Mouse (Mus musculus): ENCODE data around the gene Txn1. TPM values are rescaled to one million over a fixed set of nuclear protein-coding genes. Genes with fewer than 3 reads are reported as not detected.
A peak's percentile ranks its signal among the peaks of the same experiment; 100 is the strongest.

Gene Txn1
- polyA plus RNA-seq, 1 experiment, result 145 TPM

GRCm38 (mm10) chr4:57922171-57922570, 34.0 kb downstream of the Txn1 start:
- TF ChIP-seq POLR2A (IDR thresholded peaks at IDR 0.05; ENCODE audit: borderline replicate concordance, extremely low read depth, low read depth, low read length), result no peak
- TF ChIP-seq CTCF (IDR thresholded peaks at IDR 0.05; ENCODE audit: insufficient read depth, low read length), result no peak
- Histone ChIP-seq H3K4me1 (ENCODE audit: control insufficient read depth, insufficient read depth, low read length) (no peaks in the 10 kb centered on the region), H3K4me3 (replicated peaks; ENCODE audit: extremely low read depth, low read depth, low read length) (no peak overlapping the region)
- 48% methylated on average over 5 of the region's 5 CpGs for WGBS
- no peak for DNase-seq

- WGBS, result 93% methylated on average over 1 of the region's 1 CpGs
- Histone ChIP-seq H3K4me1 (ENCODE audit: control insufficient read depth, insufficient read depth, low read length) (no peaks in the 10 kb centered on the region; the same call in 1 of the 2 replicates), H3K4me3 (replicated peaks; ENCODE audit: extremely low read depth, low read depth, low read length) (no peak overlapping the region)
- DNase-seq, result no peak
- TF ChIP-seq CTCF (IDR thresholded peaks at IDR 0.05; ENCODE audit: insufficient read depth, low read length) (no peak), POLR2A (IDR thresholded peaks at IDR 0.05; ENCODE audit: borderline replicate concordance, extremely low read depth, low read depth, low read length) (no peak)
These were observed 35.7 kb downstream of the Txn1 start for GRCm38 (mm10) chr4:57920522-57920921.

DNA sequence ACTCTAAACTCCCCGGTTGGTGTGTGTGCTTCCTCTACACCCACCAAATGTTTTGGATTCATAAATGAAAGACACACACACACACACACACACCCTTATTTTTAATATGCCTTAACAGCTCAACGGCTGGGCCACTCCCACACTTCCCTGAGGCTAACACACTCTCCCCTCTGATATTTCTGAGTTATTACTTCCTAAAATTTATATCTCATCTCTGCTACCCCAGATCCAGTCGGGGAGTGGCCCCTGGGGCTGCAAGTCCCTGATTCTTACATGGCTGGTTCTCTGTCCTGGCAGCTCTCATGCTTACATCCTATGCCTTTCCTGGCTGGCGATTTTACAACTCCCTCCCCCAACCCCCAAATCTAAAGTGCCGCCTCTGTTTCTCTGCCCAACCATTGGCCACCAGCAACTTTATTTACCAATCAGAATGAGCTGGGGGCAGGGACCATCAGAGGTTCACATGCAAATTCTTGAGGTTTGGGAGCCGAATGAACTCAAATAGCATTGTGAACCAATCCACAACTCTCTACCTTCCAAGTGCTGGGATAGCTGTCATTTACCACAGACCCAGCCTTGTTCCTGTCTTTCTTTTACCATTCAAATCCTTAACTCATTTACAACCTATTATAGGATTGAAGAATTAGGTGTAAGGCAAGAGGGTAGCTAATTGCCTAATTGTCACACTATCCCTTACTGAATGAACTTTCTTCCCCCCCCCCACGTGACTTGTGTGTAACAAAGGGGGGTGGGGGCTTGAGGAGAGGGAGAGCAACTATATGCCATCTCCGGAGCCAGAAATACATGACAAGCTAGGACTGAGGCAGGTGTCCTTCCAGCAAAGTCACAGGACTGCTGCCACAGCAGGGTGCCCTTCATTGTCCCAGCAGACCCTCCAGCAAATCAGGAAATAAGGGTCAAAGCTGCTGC, 36.5 kb downstream of the Txn1 start:
- Histone ChIP-seq H3K4me1 (ENCODE audit: control insufficient read depth, insufficient read depth, low read length) (no peaks in the 10 kb centered on the region; the same call in 1 of the 2 replicates), H3K4me3 (replicated peaks; ENCODE audit: extremely low read depth, low read depth, low read length) (no peak overlapping the region)
- 33% methylated on average over 8 of the region's 8 CpGs for WGBS
- no peak for DNase-seq
- no peak for TF ChIP-seq CTCF (IDR thresholded peaks at IDR 0.05; ENCODE audit: insufficient read depth, low read length)
- TF ChIP-seq POLR2A (IDR thresholded peaks at IDR 0.05; ENCODE audit: borderline replicate concordance, extremely low read depth, low read depth, low read length), result no peak

DNA sequence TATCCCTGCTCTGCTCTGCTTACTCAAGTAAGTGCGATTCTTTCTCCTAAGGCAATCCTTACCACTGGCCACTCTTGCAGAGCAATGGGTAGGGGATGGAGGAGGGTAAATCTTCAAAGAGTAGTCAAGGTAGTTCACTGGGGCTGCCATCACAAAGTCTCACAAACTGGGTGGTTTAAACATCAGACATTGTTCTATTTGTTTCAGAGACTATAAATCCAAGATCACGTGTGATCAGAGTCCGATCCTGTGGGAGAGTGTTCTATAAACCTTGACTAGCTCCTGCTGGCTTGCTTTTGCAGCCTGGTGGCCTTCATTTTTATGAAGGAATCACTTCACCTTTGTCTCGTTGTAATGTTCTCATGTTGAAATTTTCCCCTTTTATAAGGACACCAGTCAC, 39.5 kb downstream of the Txn1 start:
- no peak for DNase-seq
- WGBS, result 74% methylated on average over 4 of the region's 4 CpGs
- no peak for TF ChIP-seq POLR2A (IDR thresholded peaks at IDR 0.05; ENCODE audit: borderline replicate concordance, extremely low read depth, low read depth, low read length)
- no peak for TF ChIP-seq CTCF (IDR thresholded peaks at IDR 0.05; ENCODE audit: insufficient read depth, low read length)
- Histone ChIP-seq H3K4me1 (ENCODE audit: control insufficient read depth, insufficient read depth, low read length) (no peaks in the 10 kb centered on the region; the same call in 1 of the 2 replicates), H3K4me3 (replicated peaks; ENCODE audit: extremely low read depth, low read depth, low read length) (no peak overlapping the region)

DNA sequence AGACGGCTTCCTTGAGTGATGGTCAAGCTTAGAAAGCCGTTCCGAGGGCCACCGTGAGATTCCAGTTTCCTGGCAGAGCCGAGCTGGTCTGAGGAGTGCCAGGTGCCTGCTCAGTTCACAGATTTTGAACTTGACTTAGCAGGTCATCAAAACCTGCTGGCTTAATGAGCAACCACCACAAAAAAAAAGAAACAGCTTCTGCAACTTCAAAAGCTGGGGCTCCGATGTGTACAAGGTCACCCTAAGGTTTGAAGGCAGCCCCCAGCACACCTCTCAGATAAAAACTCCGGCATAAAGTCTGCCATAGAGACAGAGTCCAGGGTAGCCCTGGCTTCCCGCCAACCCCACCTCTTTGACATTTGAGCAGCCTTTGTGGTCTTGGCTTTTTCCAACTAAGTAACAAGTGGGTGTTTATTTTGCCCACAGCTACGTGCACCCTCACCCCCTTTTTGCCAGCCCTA, 40.0 kb downstream of the Txn1 start, which contains the start of gene D630039A03Rik:
Gene D630039A03Rik (minus strand): TSS at position 97 of the 461 bp plus-strand sequence.
- Histone ChIP-seq H3K4me1 (ENCODE audit: control insufficient read depth, insufficient read depth, low read length) (no peaks in the 10 kb centered on the region; the same call in 1 of the 2 replicates), H3K4me3 (replicated peaks; ENCODE audit: extremely low read depth, low read depth, low read length) (peak within 1 kb of the TSS; percentile 44)
- WGBS, result 19% methylated on average over 9 of the region's 9 CpGs
- TF ChIP-seq POLR2A (IDR thresholded peaks at IDR 0.05; ENCODE audit: borderline replicate concordance, extremely low read depth, low read depth, low read length) (no peak), CTCF (IDR thresholded peaks at IDR 0.05; ENCODE audit: insufficient read depth, low read length) (no peak)
- DNase-seq, result peak; percentile 57

- TF ChIP-seq CTCF (IDR thresholded peaks at IDR 0.05; ENCODE audit: insufficient read depth, low read length) (no peak), POLR2A (IDR thresholded peaks at IDR 0.05; ENCODE audit: borderline replicate concordance, extremely low read depth, low read depth, low read length) (peak; percentile 26; the same call in 1 of the 2 replicates)
- peak; percentile 68 for DNase-seq
- no peaks in the 10 kb centered on the region; the same call in 1 of the 2 replicates for H3K4me1 ChIP-seq (ENCODE audit: control insufficient read depth, insufficient read depth, low read length)
- H3K4me3 ChIP-seq (replicated peaks; ENCODE audit: extremely low read depth, low read depth, low read length), result peak overlapping the region; percentile 44
- WGBS, result 24% methylated on average over 17 of the region's 17 CpGs
These were observed 40.8 kb downstream of the Txn1 start for GRCm38 (mm10) chr4:57915216-57915965.

DNA sequence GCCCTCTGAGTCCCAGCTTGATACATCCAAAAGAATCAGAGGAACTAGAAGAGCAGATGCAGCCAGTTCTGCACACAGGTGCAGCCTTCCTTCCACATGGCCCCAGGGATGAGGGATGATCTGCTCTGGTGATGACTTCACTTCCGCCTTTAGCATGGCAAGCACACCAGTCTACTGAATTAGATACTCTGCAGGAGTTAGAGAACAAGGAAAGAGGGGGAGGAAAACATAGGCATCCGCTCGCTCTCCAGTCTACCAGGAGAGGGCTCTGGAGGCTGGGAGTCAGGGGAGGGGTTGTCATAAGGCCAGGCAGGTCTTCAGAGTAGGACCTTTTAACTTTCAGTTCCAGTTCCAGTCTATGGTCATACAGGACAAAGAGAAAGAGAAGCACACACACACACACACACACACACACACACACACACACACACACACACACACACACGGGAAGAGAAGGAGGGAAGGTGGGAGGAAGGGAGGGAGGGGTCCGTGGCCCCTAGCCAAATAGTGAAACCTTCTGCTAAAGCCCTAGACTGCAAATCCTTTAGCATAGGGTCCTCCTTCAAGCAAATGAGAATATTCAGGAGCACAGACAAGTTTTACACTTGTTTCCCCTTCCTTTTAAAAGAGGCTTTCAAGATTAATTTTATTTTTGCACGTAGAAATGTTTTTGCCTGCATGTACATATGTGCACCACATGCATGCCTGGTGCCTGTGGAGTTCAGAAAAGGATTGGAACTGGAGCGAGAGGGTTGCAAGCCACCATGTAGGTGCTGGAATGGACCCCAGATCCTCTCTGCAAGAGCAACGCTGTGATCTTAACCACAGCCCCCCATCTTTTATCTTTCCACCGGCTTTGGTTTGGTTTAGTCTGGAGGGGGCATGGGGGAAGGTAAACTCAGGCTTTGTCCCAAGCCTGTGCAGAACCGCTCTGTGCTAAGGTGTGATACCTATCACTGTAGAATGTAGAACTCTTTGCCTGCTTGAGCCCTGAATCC, 41.7 kb downstream of the Txn1 start:
- no peak for DNase-seq
- H3K4me3 ChIP-seq (replicated peaks; ENCODE audit: extremely low read depth, low read depth, low read length), result peak overlapping the region; percentile 40
- 57% methylated on average over 10 of the region's 10 CpGs for WGBS
- TF ChIP-seq POLR2A (IDR thresholded peaks at IDR 0.05; ENCODE audit: borderline replicate concordance, extremely low read depth, low read depth, low read length), result no peak
- peak; percentile 31; the same call in 1 of the 2 replicates for TF ChIP-seq CTCF (IDR thresholded peaks at IDR 0.05; ENCODE audit: insufficient read depth, low read length)
- H3K4me1 ChIP-seq (ENCODE audit: control insufficient read depth, insufficient read depth, low read length), result no peaks in the 10 kb centered on the region; the same call in 1 of the 2 replicates

DNA sequence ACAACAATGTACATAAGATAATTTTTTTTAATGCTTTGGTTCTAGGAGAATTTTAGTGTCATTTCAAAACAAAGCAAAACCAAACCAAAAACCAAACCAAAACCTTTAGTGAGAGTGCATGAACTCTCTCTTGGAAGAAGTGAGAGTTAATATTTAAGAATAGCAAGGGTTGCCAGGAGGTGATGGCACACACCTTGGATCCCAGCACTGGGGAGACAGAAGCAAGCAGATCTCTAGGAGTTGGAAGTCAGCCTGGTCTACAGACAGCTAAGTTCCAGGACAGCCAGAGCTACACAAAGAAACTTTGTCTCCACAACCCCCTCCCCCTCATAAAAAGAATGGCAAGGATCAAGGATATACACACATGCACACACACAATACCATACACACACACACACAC, 43.2 kb downstream of the Txn1 start:
- no peaks in the 10 kb centered on the region; the same call in 1 of the 2 replicates for H3K4me1 ChIP-seq (ENCODE audit: control insufficient read depth, insufficient read depth, low read length)
- H3K4me3 ChIP-seq (replicated peaks; ENCODE audit: extremely low read depth, low read depth, low read length), result no peak overlapping the region
- TF ChIP-seq CTCF (IDR thresholded peaks at IDR 0.05; ENCODE audit: insufficient read depth, low read length) (no peak), POLR2A (IDR thresholded peaks at IDR 0.05; ENCODE audit: borderline replicate concordance, extremely low read depth, low read depth, low read length) (no peak)
- DNase-seq, result no peak

All from lung, adult 2 months (tissue).